Mouse (Mus musculus): ENCODE data around the gene Ino80b. TPM values are rescaled to one million over a fixed set of nuclear protein-coding genes. Genes with fewer than 3 reads are reported as not detected.
A peak's percentile ranks its signal among the peaks of the same experiment; 100 is the strongest.

The Ino80b gene
- polyA plus RNA-seq, 1 experiment = 23.2 TPM

DNA sequence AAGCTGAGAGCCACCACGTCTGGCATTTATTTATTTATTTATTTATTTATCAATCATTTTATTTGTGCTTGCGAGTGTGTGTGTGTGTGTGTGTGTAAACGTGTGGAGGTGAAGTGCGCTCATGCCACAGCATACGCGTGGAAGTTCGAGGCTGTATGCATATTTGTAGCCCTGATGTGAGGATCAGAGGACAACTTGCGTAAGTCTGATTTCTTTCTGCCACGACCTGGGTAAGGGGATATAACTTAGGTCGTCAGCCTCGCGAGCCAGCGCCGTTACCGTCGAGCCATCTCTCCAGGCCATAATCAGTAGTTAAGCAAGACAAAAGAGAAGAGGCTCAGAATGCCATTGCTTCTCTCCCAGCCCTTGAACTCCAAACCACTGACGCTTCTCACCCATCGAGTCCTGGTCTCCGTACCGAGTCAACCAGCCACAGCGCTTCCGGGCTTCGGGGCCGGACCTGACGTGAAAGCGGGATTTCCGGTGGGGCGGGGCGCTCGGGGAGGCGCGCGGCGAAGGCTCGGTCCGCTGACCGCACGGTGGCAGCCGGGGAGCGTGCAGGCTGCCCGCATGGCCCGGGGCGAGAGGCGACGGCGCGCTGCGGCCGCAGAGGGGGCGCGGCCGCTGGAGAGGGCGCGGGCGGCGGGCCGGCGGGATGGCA, 10.1 kb downstream of the Ino80b start, which contains the start of gene Mogs:
TSS of gene Mogs (plus strand) at position 486 of the 661 bp plus-strand sequence.
- TF ChIP-seq CTCF (IDR thresholded peaks at IDR 0.05; ENCODE audit: extremely low read depth, insufficient read depth, low read length) = no peak
- peak; percentile 95 for TF ChIP-seq POLR2A (IDR thresholded peaks at IDR 0.05; ENCODE audit: extremely low read depth, insufficient read depth, low read length)
- Histone ChIP-seq H3K4me3 (ENCODE audit: insufficient read depth, low read length) (peak within 1 kb of the TSS; percentile 64), H3K4me1 (ENCODE audit: control insufficient read depth, insufficient read depth, low read length) (no peaks in the 10 kb centered on the region), H3K27ac (ENCODE audit: insufficient read depth, low read length) (peak within 1 kb of the TSS; percentile 19; the same call in 1 of the 2 replicates)

DNA sequence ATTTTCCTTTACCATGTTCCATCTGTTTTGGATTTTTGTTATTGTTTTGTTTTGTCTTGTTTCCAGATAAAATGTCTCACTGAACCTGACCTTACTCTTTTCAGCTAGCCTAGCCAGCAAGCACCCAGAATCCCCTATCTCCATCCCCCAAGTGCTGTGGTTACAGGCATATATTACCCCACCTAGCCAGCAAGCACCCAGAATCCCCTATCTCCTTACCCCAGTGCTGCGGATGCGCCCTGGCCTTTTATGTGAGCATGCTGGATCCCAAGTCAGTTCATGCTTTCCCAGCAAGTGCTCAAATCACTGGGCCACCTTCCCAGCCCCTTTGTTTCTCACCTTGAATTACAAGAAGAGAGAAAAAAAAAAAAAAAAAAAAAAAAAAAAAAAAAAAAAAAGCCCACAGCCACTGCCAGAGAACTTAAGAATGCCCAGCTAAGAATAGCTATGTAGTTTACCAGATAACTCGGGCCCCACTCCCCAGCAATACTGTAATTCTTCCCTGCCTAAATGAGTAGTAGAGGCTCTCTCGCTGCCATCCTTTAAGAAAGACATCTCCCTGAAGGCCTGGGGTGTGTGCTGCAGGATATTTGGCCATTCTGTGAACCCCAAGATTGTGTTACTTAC, 13.6 kb downstream of the Ino80b start:
- H3K27ac ChIP-seq (ENCODE audit: insufficient read depth, low read length) = no peak overlapping the region
- TF ChIP-seq POLR2A (IDR thresholded peaks at IDR 0.05; ENCODE audit: extremely low read depth, insufficient read depth, low read length) (no peak), CTCF (IDR thresholded peaks at IDR 0.05; ENCODE audit: extremely low read depth, insufficient read depth, low read length) (no peak)
- peaks cover 3% of the 10 kb centered on the region; the same call in 1 of the 2 replicates for H3K4me1 ChIP-seq (ENCODE audit: control insufficient read depth, insufficient read depth, low read length)
- no peak overlapping the region for H3K4me3 ChIP-seq (ENCODE audit: insufficient read depth, low read length)

- TF ChIP-seq POLR2A (IDR thresholded peaks at IDR 0.05; ENCODE audit: extremely low read depth, insufficient read depth, low read length) (peak; percentile 88), CTCF (IDR thresholded peaks at IDR 0.05; ENCODE audit: extremely low read depth, insufficient read depth, low read length) (no peak)
- H3K27ac ChIP-seq (ENCODE audit: insufficient read depth, low read length) = peak within 1 kb of the TSS; percentile 84
- peak within 1 kb of the TSS; percentile 98 for H3K4me3 ChIP-seq (ENCODE audit: insufficient read depth, low read length)
- H3K4me1 ChIP-seq (ENCODE audit: control insufficient read depth, insufficient read depth, low read length) = peaks cover 5% of the 10 kb centered on the region
Observed at GRCm38 (mm10) chr6:83108762-83109668, 16.2 kb downstream of the Ino80b start, which contains the start of gene Mrpl53. Gene Mrpl53, plus strand, starts transcription at chr6:83109040.

GRCm38 (mm10) chr6:83107566-83108400, 17.4 kb downstream of the Ino80b start:
- Histone ChIP-seq H3K4me1 (ENCODE audit: control insufficient read depth, insufficient read depth, low read length) (peaks cover 5% of the 10 kb centered on the region), H3K4me3 (ENCODE audit: insufficient read depth, low read length) (no peak overlapping the region; the same call in 1 of the 2 replicates), H3K27ac (ENCODE audit: insufficient read depth, low read length) (no peak overlapping the region)
- peak; percentile 66 for TF ChIP-seq CTCF (IDR thresholded peaks at IDR 0.05; ENCODE audit: extremely low read depth, insufficient read depth, low read length)
- TF ChIP-seq POLR2A (IDR thresholded peaks at IDR 0.05; ENCODE audit: extremely low read depth, insufficient read depth, low read length) = no peak

- H3K27ac ChIP-seq (ENCODE audit: insufficient read depth, low read length) = no peak overlapping the region
- no peak for TF ChIP-seq POLR2A (IDR thresholded peaks at IDR 0.05; ENCODE audit: extremely low read depth, insufficient read depth, low read length)
- no peak for TF ChIP-seq CTCF (IDR thresholded peaks at IDR 0.05; ENCODE audit: extremely low read depth, insufficient read depth, low read length)
- no peak overlapping the region for H3K4me3 ChIP-seq (ENCODE audit: insufficient read depth, low read length)
- H3K4me1 ChIP-seq (ENCODE audit: control insufficient read depth, insufficient read depth, low read length) = peaks cover 6% of the 10 kb centered on the region
Observed at GRCm38 (mm10) chr6:83104158-83104557, 21.1 kb downstream of the Ino80b start.

DNA sequence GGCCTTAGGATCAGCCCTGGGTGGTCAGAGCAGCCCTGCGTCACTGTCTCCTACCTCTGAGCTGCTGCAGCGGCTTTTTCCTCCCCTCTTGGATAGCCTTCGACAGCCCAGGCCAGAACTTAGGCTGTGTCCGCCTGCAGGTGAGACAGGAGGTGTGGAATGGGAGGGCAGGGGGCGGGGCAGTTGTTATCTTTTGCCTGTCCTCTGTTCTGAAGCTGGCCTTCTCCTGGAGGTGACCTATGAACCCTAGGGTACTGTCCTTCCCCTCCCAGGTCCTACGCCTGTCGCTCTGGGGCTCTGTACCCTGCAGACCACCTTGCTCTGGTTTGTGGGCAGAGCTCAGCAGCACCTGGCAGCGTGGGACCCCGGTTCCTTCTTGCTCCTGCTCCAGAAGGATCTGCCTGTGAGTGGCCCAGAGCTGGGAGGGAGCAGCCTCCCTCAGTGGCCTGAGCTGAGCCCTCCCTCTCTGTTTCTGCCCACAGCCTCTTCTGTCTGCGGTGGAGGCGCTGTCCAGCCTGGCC, 22.0 kb downstream of the Ino80b start:
- H3K4me3 ChIP-seq (ENCODE audit: insufficient read depth, low read length) = peak overlapping the region; percentile 53
- H3K4me1 ChIP-seq (ENCODE audit: control insufficient read depth, insufficient read depth, low read length) = peaks cover 6% of the 10 kb centered on the region
- TF ChIP-seq CTCF (IDR thresholded peaks at IDR 0.05; ENCODE audit: extremely low read depth, insufficient read depth, low read length) = no peak
- TF ChIP-seq POLR2A (IDR thresholded peaks at IDR 0.05; ENCODE audit: extremely low read depth, insufficient read depth, low read length) = no peak
- no peak overlapping the region for H3K27ac ChIP-seq (ENCODE audit: insufficient read depth, low read length)

DNA sequence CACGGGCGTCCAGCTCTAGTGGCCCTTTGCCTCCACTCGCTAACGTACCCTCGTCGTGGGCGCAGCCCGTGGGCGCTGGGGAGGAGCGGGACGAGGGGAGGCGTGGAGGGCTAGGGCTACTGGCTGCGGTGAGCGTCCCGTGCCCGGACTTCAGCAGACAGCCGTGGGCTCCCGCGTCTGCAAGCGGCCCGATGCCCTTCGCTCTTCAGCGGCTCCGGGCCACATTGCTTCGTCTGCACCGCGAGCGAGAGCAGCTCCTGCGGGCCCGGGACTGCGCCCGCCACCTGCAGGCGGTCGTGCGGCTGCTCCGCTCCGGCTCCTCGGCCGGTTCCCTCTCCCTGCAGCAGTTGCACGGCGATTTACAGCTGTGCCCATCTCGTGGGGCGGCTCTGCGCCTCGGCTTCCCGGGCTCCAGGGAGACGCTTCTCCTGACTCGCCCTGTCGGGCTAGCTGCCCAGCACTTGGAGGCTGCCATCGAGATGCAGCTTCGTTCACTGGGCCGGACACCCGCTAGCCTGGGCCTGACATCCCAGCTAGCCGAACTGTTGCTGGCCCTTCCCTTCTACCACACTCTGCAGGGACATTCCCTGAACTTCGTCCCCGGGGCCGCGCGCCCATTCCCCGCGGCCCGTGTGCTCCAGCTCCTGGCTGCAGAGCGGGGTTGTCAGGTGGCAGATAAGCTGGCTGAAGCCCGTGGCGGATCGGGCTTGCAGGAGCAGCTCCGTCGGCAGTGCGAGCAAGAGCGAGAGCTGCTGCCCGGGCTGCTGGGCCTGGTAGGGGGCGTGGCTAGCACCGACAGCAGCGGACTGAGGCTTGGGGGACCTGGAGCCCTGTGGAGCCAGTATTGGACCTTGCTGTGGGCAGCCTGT, 23.3 kb downstream of the Ino80b start:
- peak overlapping the region; percentile 8 for H3K27ac ChIP-seq (ENCODE audit: insufficient read depth, low read length)
- peaks cover 4% of the 10 kb centered on the region for H3K4me1 ChIP-seq (ENCODE audit: control insufficient read depth, insufficient read depth, low read length)
- TF ChIP-seq POLR2A (IDR thresholded peaks at IDR 0.05; ENCODE audit: extremely low read depth, insufficient read depth, low read length) = 0 out of 2 replicates have a peak, but pooled peaks have one; percentile 19
- TF ChIP-seq CTCF (IDR thresholded peaks at IDR 0.05; ENCODE audit: extremely low read depth, insufficient read depth, low read length) = no peak
- peak overlapping the region; percentile 53 for H3K4me3 ChIP-seq (ENCODE audit: insufficient read depth, low read length)

DNA sequence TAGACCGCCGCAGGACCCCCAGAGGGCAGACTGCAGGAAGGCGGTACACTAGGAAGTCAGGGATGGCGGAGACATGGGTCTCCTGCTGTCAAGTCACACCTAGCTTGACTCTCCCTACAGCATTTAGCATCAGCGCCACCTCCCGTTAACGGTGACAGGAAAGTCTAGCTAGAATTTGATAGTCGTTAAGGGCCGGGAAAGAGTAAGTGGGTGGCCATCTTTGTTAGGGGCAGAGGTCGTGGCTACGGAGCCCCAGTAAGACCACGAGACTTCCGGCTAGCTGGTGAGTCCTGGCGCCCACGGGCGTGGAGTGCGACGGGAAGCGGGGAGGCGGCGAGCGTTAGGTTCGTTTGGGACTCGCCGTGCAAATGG, 23.9 kb downstream of the Ino80b start, which contains the start of the genes Ccdc142 and Gm42688:
TSS of gene Ccdc142 (plus strand) at position 286 of the 372 bp plus-strand sequence.
TSS of gene Gm42688 (plus strand) at position 302 of the 372 bp plus-strand sequence.
- Histone ChIP-seq H3K27ac (ENCODE audit: insufficient read depth, low read length) (peak within 1 kb of the TSS; percentile 8), H3K4me1 (ENCODE audit: control insufficient read depth, insufficient read depth, low read length) (peaks cover 4% of the 10 kb centered on the region), H3K4me3 (ENCODE audit: insufficient read depth, low read length) (peak within 1 kb of the TSS; percentile 53)
- TF ChIP-seq POLR2A (IDR thresholded peaks at IDR 0.05; ENCODE audit: extremely low read depth, insufficient read depth, low read length) = no peak; the same call in 1 of the 2 replicates
- peak; percentile 54 for TF ChIP-seq CTCF (IDR thresholded peaks at IDR 0.05; ENCODE audit: extremely low read depth, insufficient read depth, low read length)

All from cortical plate, adult 2 months (tissue).